Mouse (Mus musculus) embryo, embryonic 10.5 days (tissue): Measurements from ENCODE around the gene Chrna1.

ENCODE experiments used
- DNase-seq: peaks from one replicate; pipeline ENCODE4 v3.0.0-alpha.2; 2015; ENCODE audit warnings: low spot score

Gene Chrna1

DNA sequence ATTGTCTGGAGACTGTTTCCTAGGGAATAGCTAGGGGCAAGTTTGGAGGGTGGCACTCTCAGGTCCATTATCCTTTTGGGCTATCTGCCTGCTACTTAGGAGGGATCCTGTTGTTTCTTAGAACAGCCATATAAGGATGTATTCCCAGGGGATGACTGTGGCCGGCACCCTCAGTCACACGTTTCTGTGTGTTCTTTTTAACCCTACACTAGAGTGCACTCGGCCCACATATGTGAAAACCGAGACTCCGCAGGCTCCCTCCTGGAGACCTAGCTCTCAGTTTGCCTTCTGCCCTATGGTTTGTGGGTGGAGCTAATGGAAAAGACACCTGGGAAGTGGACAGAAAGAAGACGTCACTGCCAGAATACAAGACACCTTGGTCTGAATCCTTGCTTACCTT is 11.1 kb upstream of the Chrna1 start:
- DNase-seq = no peak

DNA sequence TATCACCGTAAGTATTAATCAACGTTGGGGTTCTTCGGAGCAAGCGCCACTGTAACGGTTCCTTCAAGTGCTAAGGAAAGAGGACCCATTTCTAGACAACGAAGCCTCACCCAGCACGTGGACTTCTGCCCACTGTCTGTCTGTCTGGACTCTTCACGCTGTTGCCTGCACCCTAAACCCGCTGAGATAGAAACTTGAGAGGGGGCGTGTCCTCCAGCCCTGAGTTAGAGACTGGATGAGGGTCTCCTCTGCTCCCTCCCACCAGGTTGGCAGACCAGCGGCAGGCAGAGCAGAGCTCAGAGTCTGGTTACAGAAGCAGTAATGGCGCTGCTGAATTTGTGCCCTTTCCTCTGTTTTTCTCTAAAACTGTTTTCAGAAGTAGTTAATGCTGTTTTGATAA is 10.0 kb upstream of the Chrna1 start:
- DNase-seq = peak; percentile 85

DNA sequence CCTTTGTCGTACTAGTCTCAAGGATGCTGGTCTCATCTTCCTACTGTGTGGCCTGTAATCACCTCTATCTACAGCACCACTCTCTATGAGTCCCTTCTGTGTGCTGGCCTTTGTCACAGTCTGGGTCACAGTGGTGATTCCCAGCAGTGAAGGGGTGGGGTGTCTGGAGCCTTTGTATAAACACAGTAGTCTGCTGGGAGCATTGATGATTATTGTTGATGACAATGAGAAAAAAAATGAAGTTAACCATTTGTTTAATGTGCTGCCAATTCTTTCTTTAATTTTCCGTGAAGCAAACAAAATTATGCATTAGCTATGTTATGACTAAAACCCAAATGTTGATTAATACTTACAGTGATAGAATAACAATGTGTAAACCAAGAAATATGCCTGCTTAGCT is 8.8 kb upstream of the Chrna1 start:
- DNase-seq = no peak

DNA sequence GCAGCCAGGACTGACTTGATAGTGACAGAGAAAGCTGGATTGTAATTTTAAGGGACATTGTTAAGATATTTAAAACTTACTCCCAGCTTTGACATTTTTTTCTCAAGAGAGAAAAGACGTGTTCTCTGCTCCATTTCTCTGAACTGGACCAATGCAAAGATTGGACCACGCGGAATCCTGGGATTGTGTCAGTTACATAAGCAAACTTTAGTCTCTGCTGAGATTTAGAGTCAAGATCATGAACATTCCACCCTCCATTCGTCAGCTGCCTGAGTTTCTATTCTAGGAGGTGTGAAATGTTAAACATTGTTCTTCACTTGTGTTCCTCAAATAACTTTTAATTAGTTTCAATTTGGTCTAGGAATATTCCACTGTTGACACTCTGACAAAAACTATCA is 7.0 kb upstream of the Chrna1 start:
- DNase-seq = no peak

DNA sequence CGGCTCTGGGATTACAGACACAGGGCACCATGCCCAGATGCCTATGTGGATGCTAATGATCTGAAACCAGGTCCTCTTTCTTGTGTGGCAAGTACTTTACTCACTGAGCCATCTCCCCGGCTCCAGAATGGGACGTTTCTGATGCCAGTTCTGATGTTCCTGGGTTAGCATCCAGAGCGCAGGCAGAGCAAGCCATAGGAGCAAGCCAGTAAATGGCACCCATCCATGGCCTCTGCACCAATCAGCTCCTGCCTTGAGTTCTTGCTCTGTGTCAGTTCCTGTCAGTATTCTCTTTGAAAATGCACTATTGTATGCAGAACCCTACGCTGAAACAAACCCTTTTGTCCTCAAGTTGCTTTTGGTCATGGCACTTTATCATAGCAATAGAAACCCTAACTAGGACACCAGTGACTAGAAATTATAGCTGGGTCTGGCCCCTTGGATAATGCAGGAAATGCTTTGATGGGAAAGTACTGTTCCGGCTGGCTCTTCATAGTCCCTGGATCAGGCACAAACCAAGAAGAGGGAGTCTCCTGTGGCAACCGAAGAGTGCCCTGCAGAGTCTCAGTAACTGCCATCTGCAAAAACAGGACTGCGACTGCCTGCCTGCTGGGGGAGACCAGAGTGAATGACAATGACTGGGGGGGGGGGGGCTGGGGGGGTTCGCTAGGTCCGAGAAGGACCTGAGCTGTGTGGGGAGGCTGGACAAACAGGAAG is 6.4 kb upstream of the Chrna1 start:
- DNase-seq = no peak

DNA sequence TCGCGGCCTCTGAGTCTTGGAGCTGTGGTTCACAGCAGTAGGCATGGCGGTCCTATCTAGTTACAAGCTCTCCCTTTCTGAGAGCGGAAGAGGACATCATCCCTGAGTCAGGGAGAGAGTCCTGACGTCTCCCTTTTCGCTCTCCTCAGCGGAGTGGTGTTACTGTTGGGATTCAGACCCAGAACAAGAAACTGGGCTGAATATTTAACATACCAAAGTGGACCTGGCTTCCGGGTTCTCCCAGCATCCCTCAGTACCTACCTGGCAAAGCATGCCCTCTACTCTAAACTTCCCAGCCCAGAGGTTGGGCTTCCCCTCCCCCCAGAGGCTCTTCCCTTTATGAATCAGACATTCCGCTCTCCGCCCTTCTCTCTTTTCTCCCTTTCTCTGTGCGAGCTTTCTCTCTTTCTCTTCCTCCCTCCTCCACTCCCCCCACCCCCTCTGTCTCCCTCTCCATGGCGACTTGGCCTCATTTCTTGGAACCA is 5.3 kb upstream of the Chrna1 start:
- peak; percentile 40 for DNase-seq

DNA sequence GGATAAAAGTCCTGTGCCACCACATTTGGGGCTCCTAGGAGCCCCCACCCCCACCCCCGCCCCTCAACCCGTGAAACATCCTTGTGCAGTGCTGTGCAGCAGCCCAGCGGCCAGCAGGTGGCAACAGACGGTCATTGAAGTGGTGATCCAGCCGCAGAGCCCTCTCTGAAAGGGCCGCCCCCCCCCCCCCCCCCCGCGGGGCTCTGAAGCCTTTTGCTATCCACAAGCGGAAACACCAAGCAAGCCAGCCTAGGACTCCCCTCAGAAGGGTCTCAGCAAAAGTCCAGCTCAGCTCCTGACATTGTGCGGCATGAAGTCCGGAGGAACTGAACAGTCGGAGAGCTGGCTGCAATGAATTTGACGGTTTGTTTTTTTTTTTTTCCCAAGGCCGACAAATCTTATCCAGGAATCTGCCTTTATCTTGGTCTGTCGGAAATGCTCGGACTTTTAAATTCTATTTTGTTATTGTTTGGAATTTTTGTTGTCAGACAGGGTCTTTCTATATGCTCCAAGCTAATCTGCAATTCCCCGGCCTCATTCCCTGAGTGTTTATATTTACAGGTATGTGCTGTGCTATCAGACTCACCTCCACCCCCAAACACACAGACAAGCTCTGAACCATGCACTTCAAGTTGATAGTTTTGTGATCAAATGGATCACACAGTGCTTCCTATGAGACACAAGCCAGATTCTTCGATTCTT is 4.7 kb upstream of the Chrna1 start:
- peak; percentile 89 for DNase-seq

DNA sequence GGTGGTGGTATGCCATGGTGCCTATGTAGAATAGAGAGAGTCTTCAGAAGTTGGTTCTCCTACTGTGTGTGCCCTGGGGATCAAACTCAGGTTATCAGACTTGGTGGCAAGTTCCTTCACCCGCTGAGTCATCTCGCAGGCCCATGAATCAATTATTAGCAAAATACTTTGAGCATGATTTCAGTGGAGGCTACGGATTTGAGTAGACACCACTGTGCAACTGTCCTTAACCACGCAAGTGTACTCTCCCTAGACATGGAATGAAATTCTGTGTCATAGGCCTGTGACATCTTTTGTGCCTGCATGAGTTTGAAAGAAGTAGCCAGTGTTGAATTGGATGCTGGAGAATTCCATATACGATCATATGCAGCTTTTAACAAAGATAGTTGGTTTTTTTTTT is 582 bp upstream of the Chrna1 start:
- DNase-seq = no peak

DNA sequence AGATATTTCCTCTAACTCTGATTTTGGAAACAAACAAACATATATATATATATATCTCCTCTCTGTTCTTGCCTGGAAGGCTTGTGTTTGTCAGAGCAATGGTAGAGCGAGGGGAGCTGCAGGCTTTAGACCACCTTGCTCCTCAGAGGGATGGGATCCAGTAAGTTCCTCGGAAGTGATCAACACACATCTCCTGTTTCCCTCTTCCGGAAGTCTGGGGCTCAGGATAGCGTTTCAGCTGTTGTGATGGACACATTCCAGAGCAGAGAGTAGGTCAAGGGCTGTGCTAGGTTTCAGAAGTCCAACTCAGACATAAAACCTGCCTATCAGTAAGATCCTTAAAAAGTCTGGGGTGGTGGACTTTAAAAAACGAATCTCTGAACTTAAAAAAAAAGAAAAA is 970 bp downstream of the Chrna1 start:
- no peak for DNase-seq

DNA sequence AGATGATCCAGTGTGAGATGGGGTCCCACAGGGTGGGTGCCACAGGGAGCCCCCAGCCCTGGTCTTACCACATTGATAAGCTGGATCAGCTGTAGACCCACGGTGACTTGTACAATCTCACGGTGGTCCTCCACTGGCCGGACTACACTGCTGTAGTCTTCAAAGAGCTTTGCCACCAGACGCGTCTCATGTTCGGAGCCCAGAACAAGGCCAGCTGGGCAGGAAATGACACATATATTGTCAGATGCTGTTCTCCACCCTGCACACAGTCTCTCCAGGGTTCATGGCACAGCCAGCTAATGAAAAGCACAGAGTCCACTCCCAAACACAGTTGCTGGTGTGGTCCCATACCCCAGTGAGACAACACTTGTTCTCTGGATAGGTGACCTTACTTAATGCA is 5.7 kb downstream of the Chrna1 start:
- no peak for DNase-seq

DNA sequence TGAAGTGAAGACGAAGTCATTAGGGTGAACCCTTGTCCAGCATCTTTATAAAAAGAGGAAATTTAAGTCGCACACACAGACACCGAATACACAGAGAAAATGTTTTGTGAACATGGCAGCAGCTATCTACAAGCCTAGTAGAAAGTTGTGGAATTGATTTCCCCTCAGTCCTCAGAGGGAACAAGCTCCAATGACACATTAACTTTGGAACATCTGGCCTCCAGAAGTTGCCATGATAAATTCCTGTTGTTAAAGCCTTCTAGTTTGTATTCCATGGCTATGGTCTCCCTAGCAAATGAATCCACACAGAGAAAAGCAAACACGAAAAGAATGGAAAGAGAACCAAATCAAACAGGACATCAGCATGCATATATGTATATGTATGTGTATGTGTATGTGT is 6.6 kb downstream of the Chrna1 start:
- no peak for DNase-seq

DNA sequence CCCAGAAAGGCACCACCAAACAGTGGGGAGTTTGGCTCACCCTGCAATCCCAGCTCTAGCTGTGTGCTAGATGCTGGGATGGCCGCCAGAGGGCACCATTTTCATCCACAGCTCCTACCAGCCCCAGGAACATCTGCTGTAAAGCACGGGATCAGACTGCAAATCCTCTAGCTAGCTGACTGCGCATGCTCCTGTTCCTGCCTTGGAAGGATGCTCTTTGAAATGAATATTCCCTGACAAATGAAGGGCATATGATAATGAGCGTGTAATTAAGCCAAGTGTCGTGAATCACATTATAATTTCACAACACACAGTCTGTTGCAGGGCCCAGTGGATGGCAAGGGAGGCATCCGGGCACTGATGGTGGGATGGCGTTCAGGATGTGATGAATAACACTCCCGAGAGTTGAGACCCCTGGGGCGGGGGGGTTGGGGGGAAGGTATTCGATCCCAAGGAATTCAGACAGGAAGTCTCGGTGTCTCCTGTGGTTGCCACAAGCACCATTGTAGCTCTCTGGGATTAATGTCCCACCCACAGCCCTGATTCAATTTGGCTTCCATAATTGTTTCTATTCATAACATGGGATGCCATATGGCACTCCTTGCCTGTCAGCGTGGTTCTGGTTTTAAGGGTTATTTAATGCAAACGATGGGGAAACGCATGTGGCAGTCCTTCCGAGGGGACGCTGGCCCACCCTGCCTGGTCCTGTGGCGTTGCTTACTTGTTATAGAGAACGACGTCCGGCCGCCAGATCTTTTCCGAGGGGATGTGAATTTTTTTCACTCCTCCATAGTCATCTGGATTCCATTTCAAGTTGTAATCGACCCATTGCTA is 7.4 kb downstream of the Chrna1 start:
- peak; percentile 91 for DNase-seq

DNA sequence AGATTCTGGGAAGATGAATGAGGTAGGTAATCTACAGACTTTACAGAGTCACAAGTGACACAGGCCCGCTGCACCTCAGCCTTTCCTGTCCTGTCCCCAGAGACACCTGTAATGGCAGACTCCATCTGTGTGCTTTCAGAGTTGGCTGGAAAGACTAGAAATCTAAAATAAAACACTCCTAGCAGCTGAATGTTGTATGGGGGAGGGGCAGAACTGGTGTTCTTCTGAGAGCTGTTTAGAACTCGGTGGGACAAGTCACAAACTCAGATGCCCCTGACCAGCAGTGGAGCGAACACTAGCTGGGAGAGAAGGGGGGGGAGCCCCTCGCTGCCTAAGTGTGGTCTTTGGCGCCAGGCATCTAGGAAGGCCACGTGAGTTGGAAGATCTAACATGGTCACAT is 8.2 kb downstream of the Chrna1 start:
- DNase-seq = no peak

DNA sequence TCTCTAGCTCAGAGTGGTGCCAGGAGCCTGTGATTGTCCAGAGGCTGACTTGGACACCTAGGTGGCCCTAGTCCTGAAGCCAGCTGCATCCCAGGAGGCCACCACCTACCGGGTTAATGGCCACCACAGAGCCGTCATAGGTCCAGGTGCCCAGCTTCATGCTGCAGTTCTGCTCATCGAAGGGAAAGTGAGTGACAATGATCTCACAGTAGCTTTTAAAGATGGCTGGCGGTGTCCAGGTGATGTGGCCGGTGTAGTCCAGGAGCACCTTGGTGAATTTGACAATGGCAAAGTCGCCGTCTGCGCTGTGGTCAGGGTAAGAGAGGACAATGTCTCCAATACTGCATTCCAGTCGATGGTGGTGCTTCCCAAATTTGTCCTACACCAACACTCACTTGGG is 8.8 kb downstream of the Chrna1 start:
- DNase-seq = no peak

DNA sequence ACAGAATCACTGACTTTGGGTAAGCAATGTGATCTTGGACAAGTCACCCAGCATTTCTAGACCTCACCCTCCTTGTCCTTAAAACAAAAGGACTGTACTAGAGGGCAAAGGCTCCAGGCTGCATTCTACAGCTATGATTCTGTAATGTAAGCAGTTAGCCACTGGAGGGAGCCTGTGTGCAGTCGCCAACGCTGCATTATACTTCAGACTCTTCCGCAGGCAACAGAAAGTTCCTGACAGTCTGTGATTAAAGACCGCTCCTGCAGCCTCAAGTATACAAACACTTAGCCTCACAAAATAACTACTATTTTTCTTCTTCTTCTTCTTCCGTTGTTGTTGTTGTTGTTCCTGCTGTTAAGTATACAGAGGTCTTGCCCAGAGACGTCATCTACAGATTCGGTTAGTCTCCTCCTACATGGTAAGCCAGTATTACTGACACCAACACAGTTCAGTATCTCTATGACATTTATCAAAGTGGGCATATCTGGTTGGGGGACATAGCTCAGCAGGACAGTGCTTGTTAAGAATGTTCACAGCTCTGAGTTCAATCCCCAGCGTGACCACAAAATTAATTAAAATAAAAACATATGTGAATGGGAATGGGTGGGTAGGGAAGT is 13.0 kb downstream of the Chrna1 start:
- peak; percentile 88 for DNase-seq

DNA sequence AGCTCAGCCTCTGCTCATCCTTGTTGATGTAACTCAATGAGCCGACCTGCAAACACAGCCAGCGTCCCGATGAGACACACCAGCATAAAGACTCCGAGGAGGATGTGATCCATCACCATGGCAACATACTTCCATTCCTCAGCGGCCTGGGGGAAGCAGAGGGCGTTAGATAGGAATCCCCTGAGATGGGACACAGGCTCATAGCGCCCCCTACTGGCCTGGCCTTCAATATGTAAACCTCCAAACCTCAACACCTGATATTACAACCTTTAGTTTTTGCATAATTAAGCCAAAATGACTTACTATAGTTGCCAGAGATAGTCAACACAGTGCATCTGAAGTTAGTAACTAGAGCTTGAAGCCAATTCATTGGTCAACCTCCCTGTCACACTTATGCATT is 14.0 kb downstream of the Chrna1 start:
- peak; percentile 66 for DNase-seq

DNA sequence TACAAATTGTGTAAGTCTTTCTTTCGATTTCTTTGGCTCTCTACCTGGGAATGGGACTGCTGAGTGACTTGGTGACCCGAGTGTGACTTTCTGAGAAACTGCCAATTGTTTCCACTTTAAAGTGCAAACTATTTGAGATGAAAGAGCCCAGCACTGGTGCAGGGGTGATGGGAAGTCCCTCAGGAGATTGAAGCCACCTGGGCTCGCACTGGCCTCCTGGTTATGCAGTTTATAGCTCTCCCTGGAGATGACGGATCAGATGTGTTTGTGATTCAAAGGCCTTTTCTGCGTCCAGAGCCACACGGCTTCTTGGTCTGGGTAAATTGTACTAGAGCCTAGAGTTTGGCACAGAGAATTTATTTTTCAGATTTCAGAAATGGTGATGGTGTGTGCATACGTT is 16.4 kb downstream of the Chrna1 start:
- peak; percentile 22 for DNase-seq

DNA sequence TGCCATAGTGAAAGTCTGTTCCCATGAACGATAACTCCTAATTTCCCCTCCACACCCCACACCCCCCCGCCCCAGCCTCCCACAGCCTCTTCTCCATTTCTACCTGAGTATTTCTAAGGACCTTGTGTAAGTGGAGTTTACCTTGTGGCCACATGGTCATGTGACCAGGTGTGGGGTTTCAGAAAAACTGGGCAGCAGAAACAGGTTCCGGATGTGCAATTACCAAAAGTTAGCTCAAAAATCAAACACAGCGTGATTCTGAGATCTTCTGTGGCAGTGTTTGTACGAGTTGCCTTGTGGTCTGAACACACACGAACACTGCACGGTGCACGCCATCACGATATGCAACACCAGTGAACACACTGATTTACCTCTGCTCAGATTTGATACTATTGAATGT is 17.5 kb downstream of the Chrna1 start:
- DNase-seq = no peak

DNA sequence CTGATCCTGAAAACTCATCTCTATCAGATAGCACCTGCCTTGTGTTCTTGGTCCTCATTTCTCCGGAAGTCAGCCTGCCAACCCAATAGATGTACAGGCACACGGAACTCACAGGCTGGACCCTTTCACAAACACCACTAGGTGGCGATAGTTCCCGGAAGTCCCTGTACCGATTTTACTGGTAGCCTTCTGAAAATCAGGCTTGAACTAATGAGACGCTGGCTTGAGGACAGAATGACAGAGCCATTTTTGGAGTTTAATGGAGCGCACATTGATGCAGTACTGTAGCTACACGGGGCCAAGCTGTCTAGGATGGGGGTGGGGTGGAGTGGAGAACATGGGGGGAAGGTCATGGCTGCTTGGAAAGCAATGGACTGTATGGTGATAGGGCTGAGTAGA is 18.5 kb downstream of the Chrna1 start:
- peak; percentile 91 for DNase-seq

DNA sequence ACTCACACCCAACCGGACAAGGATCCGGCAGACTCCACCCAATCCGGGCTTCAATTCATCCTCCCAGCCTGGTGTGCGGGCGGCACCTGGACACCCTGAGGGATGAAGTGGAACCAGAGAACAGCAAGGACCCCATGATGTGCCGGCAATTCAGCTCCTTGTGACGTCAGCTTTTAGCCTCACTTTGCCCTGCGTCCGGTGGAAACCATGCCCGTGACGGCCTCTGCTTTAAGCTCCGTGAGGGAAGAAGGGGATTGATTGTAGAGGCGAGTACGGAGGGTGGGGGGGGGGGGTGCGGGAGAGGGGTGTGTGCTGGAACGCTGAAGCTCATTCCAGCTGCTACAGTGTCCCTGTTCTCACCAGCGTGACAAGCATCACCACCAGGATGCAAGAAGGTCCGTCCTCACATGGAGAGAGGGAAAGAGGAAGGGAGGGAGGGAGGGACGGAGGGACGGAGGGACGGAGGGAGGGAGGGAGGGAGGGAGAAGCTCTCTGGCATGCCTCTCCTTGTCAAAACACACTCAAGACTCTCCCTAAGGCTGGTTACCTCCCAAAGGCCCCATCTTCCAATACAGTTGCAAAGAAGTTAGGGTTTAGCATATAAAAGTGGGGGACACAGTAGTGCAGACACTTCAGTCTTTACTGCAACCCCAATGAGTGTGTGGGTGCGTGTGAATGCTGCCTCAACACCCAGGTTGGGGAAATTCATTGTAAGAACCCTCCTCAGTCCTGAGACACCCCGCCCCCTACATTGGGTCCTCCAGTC is 19.1 kb downstream of the Chrna1 start:
- DNase-seq = peak; percentile 65

DNA sequence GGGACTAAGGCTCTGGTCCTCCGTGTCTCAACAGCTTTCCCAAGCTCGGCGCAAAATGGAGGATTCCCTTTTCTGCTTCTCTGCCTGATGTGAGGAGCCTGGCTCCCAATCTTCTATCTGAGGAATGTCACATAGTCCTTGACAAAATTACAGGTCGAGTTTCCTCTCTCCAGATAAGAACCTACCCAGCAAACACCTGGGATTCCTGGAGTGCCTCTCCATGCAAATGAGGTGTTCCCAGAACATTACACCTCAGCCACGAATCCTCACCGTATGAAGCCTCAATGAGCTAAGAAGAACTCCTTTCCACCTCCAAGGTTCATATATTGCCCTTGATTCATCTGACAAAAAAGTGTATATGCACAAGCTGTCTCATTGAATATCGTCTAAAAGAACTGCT is 19.7 kb downstream of the Chrna1 start:
- no peak for DNase-seq

DNA sequence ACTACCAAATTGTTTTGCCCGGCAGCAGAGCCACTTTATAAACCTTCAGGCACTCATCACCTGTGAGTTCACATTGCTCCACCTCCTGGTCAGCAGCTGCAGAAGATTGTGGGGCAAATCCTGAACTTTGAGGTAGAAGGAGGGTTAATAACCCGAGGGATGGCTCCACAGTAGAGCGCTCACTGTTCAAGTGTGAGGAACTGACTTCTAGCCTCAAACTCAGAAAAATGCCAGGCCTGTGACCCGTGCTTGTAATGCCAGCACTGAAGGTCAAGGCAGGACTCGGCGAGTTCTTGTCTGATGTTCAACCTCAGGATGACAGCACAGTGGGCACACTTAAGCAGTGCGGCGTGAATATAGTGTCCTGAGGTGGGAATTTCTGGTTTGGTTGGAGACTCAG is 22.2 kb downstream of the Chrna1 start:
- DNase-seq = no peak
